Mouse (Mus musculus) cortical plate, adult 2 months (tissue): ENCODE data around the gene Stpg1.

ENCODE experiments used
- CTCF ChIP-seq: fragments of 200-500 bp; IDR thresholded peaks from 2 replicates; pipeline ENCODE4 v1.5.1; 2011; ENCODE audit warnings: mild to moderate bottlenecking, control low read depth, low read length; ENCODE audit not compliant: insufficient read depth; ENCODE audit errors: extremely low read depth
- POLR2A ChIP-seq: fragments of 200-500 bp; IDR thresholded peaks from 2 replicates; pipeline ENCODE4 v1.6.1; 2011; ENCODE audit warnings: mild to moderate bottlenecking, low read length, control low read depth; ENCODE audit not compliant: insufficient read depth; ENCODE audit errors: extremely low read depth

DNA sequence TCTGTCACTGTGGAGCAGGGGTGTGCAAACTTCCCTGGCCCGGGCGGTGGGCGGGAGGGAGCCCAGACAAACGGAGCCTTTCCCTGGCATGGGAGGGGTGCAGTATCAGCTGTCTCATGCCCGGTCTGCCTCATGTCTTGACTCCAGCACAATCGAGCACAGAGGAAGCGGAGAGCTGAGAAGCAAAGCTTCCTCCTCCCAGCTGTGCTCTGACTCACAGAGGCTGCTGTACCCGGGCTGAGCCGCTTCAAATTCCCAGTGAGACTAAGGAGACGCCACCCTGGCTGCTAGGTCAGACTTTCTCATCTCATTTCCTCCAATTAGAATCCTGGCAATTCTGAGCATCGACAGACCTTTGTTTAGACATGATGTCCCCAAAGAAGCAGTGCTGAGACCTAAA is 72.5 kb downstream of the Stpg1 start:
- TF ChIP-seq CTCF (no peak), POLR2A (no peak)
